Mouse (Mus musculus): ENCODE results near the gene Syne1. TPM values are rescaled to one million over a fixed set of nuclear protein-coding genes. Genes with fewer than 3 reads are reported as not detected.

Gene Syne1
- polyA plus RNA-seq, 1 experiment from 2014 or later: 6.2 TPM

GRCm38 (mm10) chr10:5085792-5086191 is 465.5 kb downstream of the Syne1 start:
- DNase-seq (ENCODE audit: low spot score): no peak
- H3K4me2 ChIP-seq (replicated peaks; ENCODE audit: low read depth, low read length): no peak overlapping the region
- no peaks in the 10 kb centered on the region for H3K4me1 ChIP-seq (ENCODE audit: insufficient read depth, low read depth, low read length)
- no peaks in the 10 kb centered on the region for H3K9me3 ChIP-seq (ENCODE audit: low read length)
- no peak overlapping the region for H3K27ac ChIP-seq (ENCODE audit: low read length)
- no peak overlapping the region for H3K9ac ChIP-seq (replicated peaks; ENCODE audit: low read depth)
- no peak for TF ChIP-seq EP300 (IDR thresholded peaks at IDR 0.05)
- no peak for TF ChIP-seq CTCF (IDR thresholded peaks at IDR 0.05)
- ATAC-seq: no peak
- H3K4me3 ChIP-seq (ENCODE audit: low read depth, low read length): no peak overlapping the region
- H3K27me3 ChIP-seq (replicated peaks; ENCODE audit: insufficient read depth, low read length): no peaks in the 10 kb centered on the region
- 0 out of 2 replicates have a peak, but pooled peaks cover 4% of the 10 kb centered on the region for H3K36me3 ChIP-seq (ENCODE audit: insufficient read depth, low read length)
- 82% methylated on average over 5 of the region's 5 CpGs for WGBS

- TF ChIP-seq EP300 (IDR thresholded peaks at IDR 0.05) (no peak), CTCF (IDR thresholded peaks at IDR 0.05) (no peak)
- DNase-seq (ENCODE audit: low spot score) (no peak), ATAC-seq (no peak)
- no peak overlapping the region for H3K27ac ChIP-seq (ENCODE audit: low read length)
- H3K9ac ChIP-seq (replicated peaks; ENCODE audit: low read depth): no peak overlapping the region
- 78% methylated on average over 6 of the region's 6 CpGs for WGBS
- H3K4me1 ChIP-seq (ENCODE audit: insufficient read depth, low read depth, low read length): no peaks in the 10 kb centered on the region
- H3K9me3 ChIP-seq (ENCODE audit: low read length): no peaks in the 10 kb centered on the region
- H3K4me3 ChIP-seq (ENCODE audit: low read depth, low read length): no peak overlapping the region
- no peaks in the 10 kb centered on the region for H3K27me3 ChIP-seq (replicated peaks; ENCODE audit: insufficient read depth, low read length)
- H3K36me3 ChIP-seq (ENCODE audit: insufficient read depth, low read length): 0 out of 2 replicates have a peak, but pooled peaks cover 4% of the 10 kb centered on the region
- H3K4me2 ChIP-seq (replicated peaks; ENCODE audit: low read depth, low read length): no peak overlapping the region
Observed at GRCm38 (mm10) chr10:5083716-5084115, 467.6 kb downstream of the Syne1 start.

GRCm38 (mm10) chr10:5079945-5080468 is 471.3 kb downstream of the Syne1 start:
- H3K27ac ChIP-seq (ENCODE audit: low read length): no peak overlapping the region
- peak; percentile 26 for ATAC-seq

GRCm38 (mm10) chr10:5075724-5076123 is 475.6 kb downstream of the Syne1 start:
- no peaks in the 10 kb centered on the region for H3K4me1 ChIP-seq (ENCODE audit: insufficient read depth, low read depth, low read length)
- H3K9ac ChIP-seq (replicated peaks; ENCODE audit: low read depth): no peak overlapping the region
- TF ChIP-seq CTCF (IDR thresholded peaks at IDR 0.05) (no peak), EP300 (IDR thresholded peaks at IDR 0.05) (no peak)
- H3K4me3 ChIP-seq (ENCODE audit: low read depth, low read length): no peak overlapping the region
- no peaks in the 10 kb centered on the region for H3K9me3 ChIP-seq (ENCODE audit: low read length)
- H3K36me3 ChIP-seq (ENCODE audit: insufficient read depth, low read length): no peaks in the 10 kb centered on the region
- H3K4me2 ChIP-seq (replicated peaks; ENCODE audit: low read depth, low read length): no peak overlapping the region
- ATAC-seq (no peak), DNase-seq (ENCODE audit: low spot score) (no peak)
- H3K27ac ChIP-seq (ENCODE audit: low read length): no peak overlapping the region
- no peaks in the 10 kb centered on the region for H3K27me3 ChIP-seq (replicated peaks; ENCODE audit: insufficient read depth, low read length)
- 75% methylated on average over 7 of the region's 7 CpGs for WGBS

More at GRCm38 (mm10) chr10:5079945-5080468, 471.3 kb downstream of the Syne1 start:
- WGBS: 29% methylated on average over 9 of the region's 9 CpGs
- Histone ChIP-seq H3K4me3 (ENCODE audit: low read depth, low read length) (no peak overlapping the region), H3K27me3 (replicated peaks; ENCODE audit: insufficient read depth, low read length) (no peaks in the 10 kb centered on the region), H3K9ac (replicated peaks; ENCODE audit: low read depth) (no peak overlapping the region), H3K9me3 (ENCODE audit: low read length) (no peaks in the 10 kb centered on the region), H3K4me1 (ENCODE audit: insufficient read depth, low read depth, low read length) (no peaks in the 10 kb centered on the region), H3K4me2 (replicated peaks; ENCODE audit: low read depth, low read length) (no peak overlapping the region), H3K36me3 (ENCODE audit: insufficient read depth, low read length) (no peaks in the 10 kb centered on the region)
- DNase-seq (ENCODE audit: low spot score): peak; percentile 54
- TF ChIP-seq CTCF (IDR thresholded peaks at IDR 0.05) (no peak), EP300 (IDR thresholded peaks at IDR 0.05) (no peak)

- Histone ChIP-seq H3K9me3 (ENCODE audit: low read length) (no peaks in the 10 kb centered on the region), H3K4me3 (ENCODE audit: low read depth, low read length) (no peak overlapping the region), H3K4me2 (replicated peaks; ENCODE audit: low read depth, low read length) (no peak overlapping the region), H3K36me3 (ENCODE audit: insufficient read depth, low read length) (no peaks in the 10 kb centered on the region), H3K4me1 (ENCODE audit: insufficient read depth, low read depth, low read length) (no peaks in the 10 kb centered on the region), H3K9ac (replicated peaks; ENCODE audit: low read depth) (no peak overlapping the region), H3K27ac (ENCODE audit: low read length) (no peak overlapping the region), H3K27me3 (replicated peaks; ENCODE audit: insufficient read depth, low read length) (no peaks in the 10 kb centered on the region)
- TF ChIP-seq EP300 (IDR thresholded peaks at IDR 0.05) (no peak), CTCF (IDR thresholded peaks at IDR 0.05) (no peak)
- WGBS: 80% methylated on average over 8 of the region's 8 CpGs
- no peak for ATAC-seq
- DNase-seq (ENCODE audit: low spot score): no peak
Observed at GRCm38 (mm10) chr10:5072054-5072453, 479.2 kb downstream of the Syne1 start.

- Histone ChIP-seq H3K4me2 (replicated peaks; ENCODE audit: low read depth, low read length) (no peak overlapping the region), H3K27ac (ENCODE audit: low read length) (no peak overlapping the region), H3K4me3 (ENCODE audit: low read depth, low read length) (no peak overlapping the region), H3K9me3 (ENCODE audit: low read length) (no peaks in the 10 kb centered on the region), H3K36me3 (ENCODE audit: insufficient read depth, low read length) (no peaks in the 10 kb centered on the region), H3K4me1 (ENCODE audit: insufficient read depth, low read depth, low read length) (no peaks in the 10 kb centered on the region), H3K9ac (replicated peaks; ENCODE audit: low read depth) (no peak overlapping the region), H3K27me3 (replicated peaks; ENCODE audit: insufficient read depth, low read length) (no peaks in the 10 kb centered on the region)
- no peak for TF ChIP-seq CTCF (IDR thresholded peaks at IDR 0.05)
- no peak for TF ChIP-seq EP300 (IDR thresholded peaks at IDR 0.05)
- ATAC-seq (no peak), DNase-seq (ENCODE audit: low spot score) (no peak)
- WGBS: 84% methylated on average over 3 of the region's 3 CpGs
Observed at GRCm38 (mm10) chr10:5070941-5071231, 480.4 kb downstream of the Syne1 start.
